Mouse (Mus musculus) lung, postnatal 4 days (tissue): ENCODE results near the gene Abhd17b.
"Not testable (repeated sequence)": the region's sequence is repeated elsewhere in the genome, so short reads cannot be mapped to it uniquely, and the experiment has no call there.

ENCODE experiments used
- DNase-seq, 2 experiments: peaks; one replicate each; pipeline ENCODE4 v3.0.0; 2021

Gene Abhd17b

DNA sequence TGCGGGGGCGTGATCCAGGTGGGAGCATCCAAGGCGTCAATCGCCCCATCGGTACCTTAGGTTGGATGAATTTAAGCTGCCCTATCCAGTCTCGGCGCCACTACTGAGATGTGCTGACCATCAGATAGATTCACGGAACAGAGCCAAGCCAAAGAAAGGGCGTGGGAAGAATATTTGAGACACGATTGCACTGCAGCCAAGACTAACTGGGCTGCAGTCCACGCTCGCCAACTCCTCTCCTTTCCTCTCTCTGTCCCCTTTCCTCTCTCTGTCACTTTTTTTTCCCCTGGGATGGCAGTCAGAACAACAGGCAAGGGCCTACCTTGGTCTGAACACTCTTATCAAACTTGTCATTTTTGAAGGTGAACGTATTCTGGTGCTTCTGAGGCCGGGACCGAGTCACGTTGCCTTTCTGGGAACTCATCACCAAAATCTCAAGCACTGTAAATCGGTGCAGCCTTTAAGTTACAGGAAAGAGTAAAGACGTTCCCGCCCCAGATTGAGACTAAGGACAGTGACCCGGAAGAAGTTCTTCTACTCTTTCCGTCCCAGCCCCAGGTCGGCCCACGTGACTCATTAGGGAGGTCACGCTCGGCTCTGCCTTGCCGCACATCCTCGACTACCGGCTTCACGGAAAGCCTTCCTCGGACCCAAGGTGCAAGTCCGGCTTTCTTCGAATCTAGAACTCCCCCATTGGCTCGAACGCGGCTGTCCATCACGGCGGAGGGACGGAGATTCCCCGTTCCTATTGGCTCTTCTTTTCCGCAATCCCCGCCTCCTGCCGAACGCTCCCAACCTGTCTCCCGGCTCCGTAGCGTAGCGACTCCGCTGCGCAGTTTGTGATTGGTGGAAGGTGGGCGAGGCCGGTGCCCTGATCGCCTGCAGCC lies 457 bp upstream of the Abhd17b start, which contains the start of gene 1110059E24Rik:
Gene 1110059E24Rik (minus strand): TSS at position 692 of the 887 bp plus-strand sequence.
- DNase-seq: peak; percentile 97 to 99

DNA sequence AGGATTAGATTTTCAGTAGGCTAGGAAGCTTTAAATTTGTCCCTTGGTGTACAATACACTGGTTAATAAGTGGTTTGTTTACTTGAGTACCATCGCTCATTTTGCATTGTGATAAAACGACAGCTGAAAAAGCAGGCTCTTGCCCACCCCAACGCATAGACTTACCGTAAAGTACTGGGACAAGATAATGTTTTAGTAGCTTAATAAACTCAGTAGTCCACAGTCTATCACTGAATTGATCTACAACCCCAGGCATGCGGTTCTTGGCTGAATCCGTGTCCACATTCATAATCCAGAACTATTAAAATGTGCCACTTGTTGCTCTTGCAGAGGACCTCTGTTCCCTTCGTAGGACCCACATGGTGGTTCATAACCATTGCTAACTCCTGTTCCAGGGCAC lies 1.8 kb downstream of the Abhd17b start:
- no peak for DNase-seq

DNA sequence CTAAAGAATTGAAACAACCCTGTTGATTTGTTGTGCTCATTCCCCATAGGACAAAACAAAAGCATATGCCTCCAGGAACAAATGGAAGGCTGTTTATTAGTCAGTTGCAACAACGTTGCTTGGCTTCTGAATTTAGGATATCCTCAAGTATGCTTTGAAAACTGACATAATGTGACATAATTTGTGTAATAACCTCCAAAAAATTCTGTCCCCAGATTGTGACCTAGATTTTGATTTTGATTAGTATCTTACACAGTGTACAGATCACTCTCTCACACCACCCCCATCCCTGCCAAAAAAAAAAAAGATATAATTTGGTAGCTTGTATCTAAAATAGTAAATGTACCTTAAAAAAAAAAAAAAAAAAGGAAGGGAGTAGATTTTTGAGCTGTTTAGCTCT lies 7.7 kb downstream of the Abhd17b start:
- no peak for DNase-seq

DNA sequence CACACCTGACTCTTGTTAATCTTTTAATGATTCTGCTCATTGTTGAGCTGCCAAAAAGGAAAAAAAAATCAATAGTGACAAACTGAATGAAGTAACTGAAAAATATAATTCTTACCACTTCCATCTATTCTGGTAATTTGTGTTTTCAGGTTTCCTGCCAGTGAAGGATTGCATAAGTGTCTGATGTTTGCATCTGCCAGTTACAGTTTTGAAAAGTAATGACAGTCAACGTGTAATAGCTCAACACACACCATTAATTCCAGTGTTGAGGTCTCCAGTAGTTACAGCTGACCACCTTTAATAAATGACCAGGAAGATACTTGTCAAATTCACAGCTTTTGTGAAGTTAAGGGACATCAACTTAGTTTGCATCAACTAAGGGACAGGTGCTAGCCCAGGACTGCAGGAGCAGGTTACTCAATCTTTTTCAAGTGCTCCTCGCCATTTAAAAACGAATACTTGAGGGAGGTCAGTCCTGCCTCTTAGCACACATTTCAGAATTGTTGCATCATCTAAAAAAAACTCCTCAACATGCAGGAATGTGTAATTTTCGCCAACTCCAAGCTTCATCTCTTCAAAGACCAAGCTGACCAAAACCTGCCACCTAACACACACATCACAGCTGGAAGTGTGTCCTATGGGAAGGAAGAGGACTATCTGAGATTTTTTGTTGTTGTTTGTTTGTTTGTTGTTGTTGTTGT lies 10.9 kb downstream of the Abhd17b start:
- DNase-seq: peak in 1 of 2 experiments; percentile 24

DNA sequence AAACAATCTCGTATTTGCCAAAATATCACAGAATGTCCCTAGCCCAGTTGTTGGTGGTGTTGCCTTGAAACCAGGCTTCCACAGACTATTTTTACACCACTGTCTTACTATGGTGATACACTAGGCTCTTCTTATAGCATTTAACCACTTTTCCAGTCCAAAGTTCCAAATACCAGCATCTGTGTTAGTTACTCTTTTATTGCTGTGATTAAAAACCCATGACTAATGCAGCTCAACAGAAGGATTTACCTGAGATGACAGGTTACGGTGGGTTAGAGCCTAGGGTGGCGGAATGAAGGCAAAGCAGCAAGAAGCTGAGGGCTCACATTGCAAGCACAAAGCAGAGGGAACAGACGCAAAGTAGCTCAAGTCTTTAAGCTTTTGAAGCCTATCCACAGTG lies 16.7 kb downstream of the Abhd17b start:
- no peak for DNase-seq

DNA sequence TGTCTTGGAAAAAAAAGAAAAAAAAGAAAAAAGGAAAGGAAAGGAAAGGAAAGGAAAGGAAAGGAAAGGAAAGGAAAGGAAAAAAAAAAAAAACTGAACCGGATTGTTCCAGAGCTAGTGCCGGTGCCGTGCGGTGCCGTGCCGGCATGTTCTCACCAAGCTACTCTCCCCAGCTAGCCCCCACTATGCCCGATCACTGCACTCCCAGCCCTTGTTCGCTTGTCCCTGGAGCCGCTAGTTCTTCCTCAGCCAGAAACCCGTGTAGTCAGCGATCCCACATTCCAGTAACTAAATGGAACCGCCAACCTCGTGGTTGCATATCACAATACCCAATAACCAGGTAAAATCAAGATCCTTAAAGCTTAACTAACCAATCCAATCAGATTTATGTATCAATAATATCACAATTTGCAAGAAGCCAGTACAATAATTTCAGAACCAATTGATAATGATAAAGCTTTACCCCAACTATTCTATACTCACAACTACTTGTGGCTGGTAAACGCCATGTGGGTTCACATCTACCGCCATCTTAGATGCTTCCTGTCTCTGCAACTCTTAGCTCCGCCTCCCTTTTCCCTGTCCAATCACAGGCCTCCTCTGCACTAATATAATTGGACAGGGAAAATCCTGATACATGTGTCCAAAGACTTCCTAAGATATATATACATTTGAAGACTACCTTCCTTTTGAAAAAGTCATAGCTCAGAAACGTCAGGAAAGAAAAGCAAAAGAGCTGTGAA lies 21.5 kb downstream of the Abhd17b start:
- no peak for DNase-seq

DNA sequence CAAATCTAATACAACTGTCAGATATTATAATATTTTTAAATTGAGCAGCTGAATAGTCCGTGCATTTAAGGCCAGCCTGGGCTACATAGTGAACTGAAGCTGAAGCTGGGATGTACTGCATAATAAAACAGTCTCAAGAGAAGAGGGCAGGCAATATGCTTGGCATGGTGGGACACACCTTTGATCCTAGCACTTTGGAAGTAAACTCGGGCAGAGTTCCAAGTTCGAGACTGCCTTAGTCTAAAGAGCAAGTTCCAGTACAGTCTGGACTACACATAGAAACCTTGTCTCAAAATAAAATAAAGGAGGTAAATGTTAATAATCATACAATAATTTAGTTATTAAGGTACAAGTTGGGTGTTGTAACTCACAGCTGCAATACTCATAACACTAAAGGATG lies 27.1 kb downstream of the Abhd17b start:
- DNase-seq: no peak

DNA sequence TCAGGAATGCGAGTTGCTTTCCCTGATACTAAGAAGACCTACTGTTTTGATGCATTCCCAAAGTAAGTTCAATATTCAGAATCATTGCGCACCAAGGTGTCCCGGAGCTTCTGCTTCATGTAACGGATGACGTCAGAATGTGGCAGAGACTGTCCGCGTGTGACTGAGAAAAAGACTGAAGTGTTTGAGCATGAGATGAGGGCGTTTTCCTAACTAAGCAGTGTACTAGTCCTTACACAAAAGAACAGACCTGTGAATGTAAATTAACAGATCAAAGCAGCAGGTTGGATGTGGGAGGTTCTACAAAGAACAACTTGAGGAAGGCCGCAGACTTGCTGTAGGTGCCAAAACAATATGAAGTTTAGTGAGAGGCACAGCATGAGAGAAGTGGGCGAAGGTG lies 28.0 kb downstream of the Abhd17b start:
- DNase-seq: no peak

DNA sequence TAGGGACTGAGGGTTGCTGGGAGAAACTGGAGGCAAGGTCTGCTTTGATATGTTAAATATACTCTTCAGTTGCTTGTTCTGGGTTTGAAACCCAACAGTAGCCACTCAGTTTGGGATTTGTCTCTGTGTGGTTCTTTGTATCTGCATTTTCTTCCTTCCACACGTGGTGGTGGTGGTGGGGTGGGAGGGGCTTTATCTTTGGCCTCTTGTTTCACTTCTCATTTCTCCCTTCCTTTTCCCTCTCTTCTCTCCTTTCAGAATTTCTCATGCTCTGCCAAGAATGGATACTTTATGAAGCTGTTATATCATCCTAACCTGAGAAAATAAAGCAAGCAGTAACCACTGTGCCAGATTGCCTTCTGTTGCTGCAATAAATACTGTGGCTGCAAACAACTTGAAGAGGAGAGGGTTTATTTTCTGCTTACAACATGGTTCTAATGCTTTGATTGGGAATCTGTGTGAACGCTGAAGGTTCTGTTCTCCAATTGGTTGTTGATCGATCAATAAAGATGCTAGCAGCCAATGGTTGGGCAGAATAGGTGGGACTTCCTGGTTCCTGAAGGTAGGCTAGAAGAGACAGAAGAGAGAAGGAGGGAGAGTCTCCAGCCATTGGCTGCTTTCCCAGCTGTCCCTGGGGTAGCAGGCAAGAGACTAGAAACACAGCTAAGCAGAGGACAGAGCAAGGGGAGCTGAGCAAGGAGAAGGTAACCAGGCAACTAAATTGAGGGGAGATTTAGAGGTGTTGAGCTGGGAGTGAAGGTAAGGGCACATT lies 60.5 kb downstream of the Abhd17b start:
- DNase-seq: peak in 1 of 2 experiments; percentile 45

DNA sequence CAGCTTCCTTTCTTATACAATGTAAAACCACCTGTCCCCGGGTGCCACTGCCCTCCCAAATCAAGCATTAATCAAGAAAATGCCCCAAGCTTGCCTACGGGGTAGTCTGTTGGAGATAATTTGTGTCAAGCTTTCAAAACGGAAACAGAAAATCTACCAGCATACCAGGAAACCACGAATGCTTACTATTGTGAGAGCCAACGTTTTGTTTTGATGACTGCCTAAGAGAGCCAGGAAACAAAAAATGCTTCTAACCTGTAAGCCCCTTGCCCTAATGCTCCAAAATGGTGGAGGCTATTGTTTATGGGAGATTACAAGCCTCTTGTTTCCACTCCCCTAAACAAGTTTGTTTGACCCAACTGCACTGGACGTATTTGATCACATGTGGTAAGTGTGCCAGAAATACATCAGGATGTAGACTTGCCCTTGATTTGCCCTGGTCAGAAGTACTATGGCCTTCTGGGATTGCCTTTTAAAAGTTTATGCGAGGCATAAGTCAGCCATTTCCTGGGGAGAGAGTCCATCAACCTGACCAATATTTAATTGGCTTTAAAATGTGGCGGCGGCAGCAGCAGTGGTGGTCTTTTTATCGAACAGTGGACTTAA lies 61.4 kb downstream of the Abhd17b start:
- DNase-seq: no peak

DNA sequence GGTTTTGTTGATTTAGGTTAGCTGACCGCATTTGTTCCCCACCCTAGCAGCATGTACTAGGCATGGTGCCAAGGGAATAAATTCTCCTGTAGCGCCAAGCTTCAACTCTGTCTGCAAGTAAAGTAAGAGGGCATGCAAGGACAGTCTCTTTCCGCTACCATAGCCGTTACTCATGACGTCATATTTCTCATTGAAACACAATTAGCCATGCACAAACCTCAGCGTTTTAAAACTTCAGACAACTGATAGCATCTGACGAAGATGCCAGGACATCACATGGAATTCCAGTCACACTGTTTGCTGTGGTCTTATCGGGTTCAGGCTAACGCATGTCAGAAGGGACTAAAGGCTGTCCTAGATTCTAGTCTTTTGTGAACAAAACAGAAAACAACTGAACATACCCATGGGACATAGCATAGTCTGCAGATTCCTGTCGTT lies 62.0 kb downstream of the Abhd17b start:
- no peak for DNase-seq

DNA sequence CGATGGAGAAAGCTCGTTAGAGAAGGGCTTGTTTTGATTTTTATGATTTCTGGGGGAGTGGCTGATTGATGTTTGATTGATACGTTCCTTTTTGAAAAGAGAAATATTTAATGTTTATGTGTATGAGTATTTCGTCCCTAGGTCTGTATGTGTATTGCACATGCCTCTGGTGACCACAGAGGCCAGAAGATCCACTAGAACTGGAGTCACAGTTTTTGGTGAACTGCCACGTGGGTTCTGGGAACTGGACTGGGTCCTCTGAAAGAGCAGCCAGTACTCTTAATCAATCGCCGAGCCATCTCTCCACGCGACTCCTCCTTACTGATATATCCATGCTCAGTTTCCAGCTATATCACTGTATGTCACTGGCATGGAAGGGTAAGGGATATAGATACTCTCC lies 62.5 kb downstream of the Abhd17b start:
- DNase-seq: no peak

DNA sequence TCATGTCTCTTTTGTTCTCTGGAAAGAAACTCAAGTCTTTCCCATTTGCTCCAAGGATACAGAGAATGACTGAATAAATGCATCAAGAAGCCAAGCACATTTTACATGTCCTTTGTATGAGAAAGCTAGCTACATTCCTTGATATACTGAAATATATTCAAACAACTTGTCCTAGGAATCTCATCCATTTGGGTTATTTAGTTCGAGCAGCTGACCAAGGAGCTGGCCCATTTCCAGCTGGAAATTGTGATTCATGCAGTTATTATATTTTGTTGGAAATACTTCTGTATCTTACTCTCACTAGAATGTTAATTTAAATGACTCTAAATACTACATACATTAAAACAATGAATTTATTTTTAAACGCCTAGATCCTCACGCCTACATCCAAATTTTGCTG lies 63.5 kb downstream of the Abhd17b start:
- DNase-seq: no peak

DNA sequence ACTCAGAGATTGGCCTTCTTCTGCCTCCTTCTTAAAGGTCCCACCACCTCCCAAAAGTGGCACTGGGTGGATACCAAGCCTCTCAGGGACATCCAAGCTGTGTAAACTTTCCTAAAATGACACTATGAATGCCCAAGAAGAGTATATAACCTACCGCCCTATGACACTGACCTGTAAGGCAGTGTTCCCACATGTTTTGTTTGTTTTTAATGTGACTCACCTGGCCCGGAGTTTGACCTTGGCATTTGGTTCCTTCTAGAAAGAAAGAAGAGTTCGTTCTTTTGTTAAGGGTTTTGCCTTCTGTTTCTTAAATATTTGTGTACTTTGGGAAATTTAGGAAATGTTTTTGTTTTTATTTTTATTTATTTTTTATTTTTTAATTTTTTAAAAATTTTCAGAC lies 66.2 kb downstream of the Abhd17b start:
- DNase-seq: no peak

DNA sequence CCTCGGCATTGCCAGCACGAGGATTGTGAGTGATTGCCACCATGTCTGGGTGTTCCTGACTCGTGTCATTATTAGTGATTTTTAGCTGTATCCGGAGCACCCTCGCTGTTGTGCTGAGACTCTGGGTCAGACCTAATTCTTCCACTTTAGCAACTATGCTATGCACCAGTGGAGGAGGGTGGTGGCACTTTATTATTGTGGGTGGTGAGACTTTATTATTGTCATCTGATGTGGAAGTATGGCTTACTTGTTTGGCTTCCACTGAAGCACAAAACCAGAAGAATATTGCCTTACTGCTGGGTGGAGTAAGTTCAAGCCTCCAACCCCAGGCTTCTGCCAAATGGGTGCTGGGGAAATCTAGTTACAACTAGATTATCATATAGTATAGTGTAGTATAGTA lies 68.0 kb downstream of the Abhd17b start:
- DNase-seq: no peak

DNA sequence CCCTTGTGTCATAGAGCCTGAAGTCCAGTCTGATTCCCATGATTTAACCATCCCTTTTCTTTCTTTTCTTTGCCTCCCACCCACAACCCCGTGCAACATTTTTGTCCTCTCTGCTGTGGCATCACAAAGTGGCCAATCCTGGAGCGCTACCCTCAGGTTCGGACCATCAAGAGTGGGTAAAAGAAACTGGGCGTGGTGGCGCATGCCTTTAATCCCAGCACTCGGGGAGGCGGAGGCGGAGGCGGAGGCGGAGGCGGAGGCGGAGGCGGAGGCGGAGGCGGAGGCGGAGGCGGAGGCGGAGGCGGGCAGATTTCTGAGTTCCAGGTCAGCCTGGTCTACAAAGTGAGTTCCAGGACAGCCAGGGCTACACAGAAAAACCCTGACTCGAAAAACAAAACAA lies 70.3 kb downstream of the Abhd17b start:
- DNase-seq: not testable (repeated sequence)

DNA sequence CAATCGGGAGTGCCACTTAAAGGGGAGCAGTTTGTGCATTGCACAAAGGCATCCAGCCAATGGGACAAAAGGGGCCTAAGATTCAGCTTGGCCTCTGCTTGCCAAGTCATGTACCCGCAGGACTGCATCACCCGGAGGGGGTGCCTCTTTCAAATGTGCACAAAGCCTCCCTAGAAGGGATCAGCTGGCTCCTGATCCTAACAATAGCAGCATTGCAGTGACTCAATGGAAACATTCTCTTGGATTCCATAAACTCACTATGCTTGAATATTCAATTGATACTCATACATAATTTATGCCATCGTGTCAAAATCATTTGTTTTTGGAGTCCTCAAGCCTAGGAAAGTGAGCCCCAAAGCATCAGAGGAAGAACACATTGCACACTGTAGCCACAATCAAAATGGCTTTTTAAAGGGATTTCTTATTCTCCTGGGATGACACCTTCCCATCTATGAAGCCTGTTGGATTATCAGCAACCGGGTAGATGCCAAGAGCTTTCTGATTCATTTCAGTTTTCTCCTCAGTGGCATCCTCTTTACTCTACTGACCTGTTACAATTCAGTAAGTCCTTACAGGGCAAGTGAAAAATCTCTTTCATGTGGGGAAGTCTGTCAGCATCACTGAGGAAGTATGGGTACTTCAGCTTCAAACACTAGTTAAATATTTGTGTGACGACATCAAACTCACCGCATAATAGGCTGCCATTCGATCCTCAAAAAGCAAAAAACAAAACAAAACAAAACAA lies 71.1 kb downstream of the Abhd17b start:
- no peak for DNase-seq

DNA sequence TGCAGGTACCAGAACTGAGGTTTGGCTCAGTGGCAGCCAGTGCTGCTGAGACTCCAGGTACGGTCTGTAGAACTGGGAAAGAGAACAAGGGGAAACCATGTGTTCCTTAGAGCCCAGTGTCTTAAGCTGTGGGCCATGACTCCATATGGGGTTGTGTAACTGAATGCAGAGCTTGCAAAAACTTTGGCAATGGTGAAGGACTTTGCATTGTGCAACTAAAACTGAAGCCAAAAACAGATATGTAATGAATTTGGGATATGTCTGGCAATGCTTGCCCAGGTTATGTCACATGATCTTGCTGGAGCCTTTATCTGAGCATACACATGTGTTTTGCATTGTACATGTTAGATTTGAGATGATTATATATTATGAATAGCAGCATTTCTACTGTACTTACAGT lies 72.2 kb downstream of the Abhd17b start:
- peak in 1 of 2 experiments; percentile 25 for DNase-seq

DNA sequence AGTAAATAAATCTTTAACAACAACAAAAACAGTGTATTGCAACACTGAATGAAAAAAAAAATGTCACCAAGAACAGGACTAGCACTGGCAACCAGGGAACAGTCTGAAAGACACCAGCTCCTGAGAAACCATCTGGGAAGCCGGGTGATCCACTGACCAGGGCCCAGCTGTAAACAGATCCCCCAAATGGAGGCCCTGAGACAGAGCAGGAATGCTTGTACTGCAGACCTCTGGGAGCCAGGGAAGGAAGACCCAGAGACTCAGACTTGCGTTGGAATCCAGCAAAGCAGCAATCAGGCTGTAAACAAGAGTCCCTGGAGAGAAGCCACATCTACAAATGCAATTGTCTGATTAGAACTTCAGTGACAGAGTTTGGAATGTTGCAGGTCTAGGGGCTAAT lies 74.1 kb downstream of the Abhd17b start:
- DNase-seq: no peak

DNA sequence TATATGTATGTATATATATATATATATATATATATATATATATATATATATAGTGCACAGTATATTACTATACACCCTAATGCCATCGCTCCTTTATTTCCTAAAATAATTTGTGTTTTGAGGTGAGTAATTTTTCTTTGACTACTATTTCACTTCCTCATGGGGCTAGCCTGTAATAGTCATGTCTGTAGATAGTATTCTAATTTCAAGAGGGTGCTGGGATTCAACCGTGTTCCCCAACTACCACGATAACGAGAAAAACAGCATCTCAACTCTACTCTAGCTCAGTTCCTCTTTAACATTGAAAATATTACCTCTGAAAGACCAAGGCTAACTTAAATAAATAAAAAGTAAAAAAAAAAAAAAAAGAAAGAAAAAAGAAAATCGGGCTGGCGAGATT lies 75.4 kb downstream of the Abhd17b start:
- no peak for DNase-seq

DNA sequence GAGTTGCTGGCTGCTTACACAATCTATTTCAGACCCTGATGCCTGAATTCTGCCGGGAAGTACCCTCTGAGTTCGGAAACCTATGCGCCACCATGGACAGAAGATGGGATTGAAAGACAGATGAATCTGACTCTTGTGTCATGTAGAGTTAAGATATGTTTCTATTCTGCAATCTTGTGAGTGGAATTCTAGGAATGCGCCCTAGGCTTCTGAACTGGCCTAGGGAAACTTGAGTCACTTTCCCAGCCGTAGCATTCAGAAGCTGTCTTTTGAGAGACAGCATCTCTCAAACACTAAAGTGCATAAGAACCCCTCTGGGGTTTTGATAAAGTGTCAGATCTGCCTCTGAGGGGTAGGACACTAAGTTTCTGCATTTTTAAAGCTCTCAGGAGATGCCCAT lies 78.9 kb downstream of the Abhd17b start:
- no peak for DNase-seq
